ENCODE assay signal across 7 mouse cellular contexts in genomic region chr13:37826994-37827262, GRCm38 (mm10). TPM values are rescaled to one million over a fixed set of nuclear protein-coding genes. Genes with fewer than 3 reads are reported as not detected.
DNase-seq lines count a peak whose midpoint lies in the region; ATAC-seq and TF ChIP-seq lines count a peak whose summit lies in the region.

No protein-coding gene starts in this region.

- no peak for DNase-seq in lung, postnatal 0 days (ENCODE audit: low spot score)
- DNase-seq in lung, postnatal 25 days (ENCODE audit: low spot score) = no peak
- DNase-seq in forebrain, embryonic 11.5 days (ENCODE audit: low spot score) = no peak
- no peak for DNase-seq in limb, embryonic 14.5 days (ENCODE audit: low spot score)
- no peak for DNase-seq in ovary, postnatal 10 days (ENCODE audit: low spot score)

- no peaks in the 10 kb centered on the region for H3K9me3 ChIP-seq in lung, postnatal 0 days (ENCODE audit: low read length)
- H3K9me3 ChIP-seq in forebrain, embryonic 11.5 days (ENCODE audit: control insufficient read depth, low read length) = no peaks in the 10 kb centered on the region
- H3K9me3 ChIP-seq in limb, embryonic 14.5 days (ENCODE audit: control insufficient read depth, low read length) = no peaks in the 10 kb centered on the region
- no peaks in the 10 kb centered on the region for H3K9me3 ChIP-seq in stomach, embryonic 16.5 days (replicated peaks; ENCODE audit: control insufficient read depth, low read length)

- H3K4me2 ChIP-seq in lung, postnatal 0 days (replicated peaks; ENCODE audit: low read depth, low read length) = peak overlapping the region; percentile 99
- H3K4me2 ChIP-seq in forebrain, embryonic 11.5 days (ENCODE audit: low read depth, low read length, severe bottlenecking) = peak overlapping the region; percentile 94
- peak overlapping the region; percentile 97 for H3K4me2 ChIP-seq in limb, embryonic 14.5 days (replicated peaks; ENCODE audit: low read depth, low read length, severe bottlenecking)
- peak overlapping the region; percentile 99 for H3K4me2 ChIP-seq in stomach, embryonic 16.5 days (ENCODE audit: low read depth, low read length)

- peak overlapping the region; percentile 85 for H3K4me3 ChIP-seq in lung, postnatal 0 days (ENCODE audit: low read depth, low read length)
- peak overlapping the region; percentile 73 for H3K4me3 ChIP-seq in forebrain, embryonic 11.5 days (ENCODE audit: low read depth, low read length)
- peak overlapping the region; percentile 81 for H3K4me3 ChIP-seq in limb, embryonic 14.5 days (replicated peaks; ENCODE audit: low read length)
- H3K4me3 ChIP-seq in stomach, embryonic 16.5 days (replicated peaks; ENCODE audit: low read length) = peak overlapping the region; percentile 83

- no peaks in the 10 kb centered on the region for H3K36me3 ChIP-seq in lung, postnatal 0 days (ENCODE audit: insufficient read depth, low read length)
- H3K36me3 ChIP-seq in forebrain, embryonic 11.5 days (ENCODE audit: control insufficient read depth, insufficient read depth, low read length) = no peaks in the 10 kb centered on the region
- H3K36me3 ChIP-seq in limb, embryonic 14.5 days (ENCODE audit: control insufficient read depth, insufficient read depth, low read length) = no peaks in the 10 kb centered on the region
- H3K36me3 ChIP-seq in stomach, embryonic 16.5 days (ENCODE audit: control insufficient read depth, insufficient read depth, low read length) = no peaks in the 10 kb centered on the region

- TF ChIP-seq POLR2A in limb, embryonic 14.5 days (IDR thresholded peaks at IDR 0.05; ENCODE audit: borderline replicate concordance, extremely low read depth, insufficient read depth, insufficient read length) = no peak

- H3K27ac ChIP-seq in lung, postnatal 0 days (ENCODE audit: low read length) = peak overlapping the region; percentile 94
- peak overlapping the region; percentile 50 for H3K27ac ChIP-seq in forebrain, embryonic 11.5 days (ENCODE audit: low read depth, low read length)
- H3K27ac ChIP-seq in limb, embryonic 14.5 days (replicated peaks; ENCODE audit: low read depth, low read length) = peak overlapping the region; percentile 87
- peak overlapping the region; percentile 97 for H3K27ac ChIP-seq in stomach, embryonic 16.5 days (ENCODE audit: low read length)

- H3K4me1 ChIP-seq in lung, postnatal 0 days (ENCODE audit: insufficient read depth, low read depth, low read length) = peaks cover 22% of the 10 kb centered on the region; the same call in 1 of the 2 replicates
- H3K4me1 ChIP-seq in forebrain, embryonic 11.5 days (replicated peaks; ENCODE audit: control insufficient read depth, insufficient read depth, low read length) = peaks cover 17% of the 10 kb centered on the region; the same call in 1 of the 2 replicates
- peaks cover 21% of the 10 kb centered on the region for H3K4me1 ChIP-seq in limb, embryonic 14.5 days (ENCODE audit: control insufficient read depth, insufficient read depth, low read length)
- peaks cover 32% of the 10 kb centered on the region for H3K4me1 ChIP-seq in stomach, embryonic 16.5 days (ENCODE audit: control insufficient read depth, insufficient read depth, low read length)

- no peaks in the 10 kb centered on the region for H3K27me3 ChIP-seq in lung, postnatal 0 days (replicated peaks; ENCODE audit: insufficient read depth, low read length)
- peaks cover 22% of the 10 kb centered on the region for H3K27me3 ChIP-seq in forebrain, embryonic 11.5 days (ENCODE audit: control insufficient read depth, insufficient read depth, low read length)
- H3K27me3 ChIP-seq in limb, embryonic 14.5 days (ENCODE audit: control insufficient read depth, insufficient read depth, low read length) = no peaks in the 10 kb centered on the region
- H3K27me3 ChIP-seq in stomach, embryonic 16.5 days (ENCODE audit: control insufficient read depth, insufficient read depth, low read length) = no peaks in the 10 kb centered on the region

- no peak for TF ChIP-seq CTCF in lung, postnatal 0 days (IDR thresholded peaks at IDR 0.05)

- under 1% methylated on average over 35 of the region's 36 CpGs for WGBS in lung, postnatal 0 days
- WGBS in forebrain, embryonic 11.5 days = 2% methylated on average over 35 of the region's 36 CpGs
- 0% methylated on average over 9 of the region's 36 CpGs for WGBS in limb, embryonic 14.5 days
- under 1% methylated on average over 36 of the region's 36 CpGs for WGBS in stomach, embryonic 16.5 days

- TF ChIP-seq EP300 in lung, postnatal 0 days (IDR thresholded peaks at IDR 0.05) = no peak

- ATAC-seq in lung, postnatal 0 days = no peak; the same call in 1 of the 2 replicates
- peak; percentile 51 for ATAC-seq in forebrain, embryonic 11.5 days (replicated peaks; ENCODE audit: low FRiP score)
- ATAC-seq in limb, embryonic 14.5 days (ENCODE audit: low FRiP score, low read depth) = no peak
- no peak for ATAC-seq in stomach, embryonic 16.5 days (ENCODE audit: insufficient read depth, low FRiP score)
- no peak for ATAC-seq in frontal cortex, adult (ENCODE audit: low TSS enrichment)

- peak overlapping the region; percentile 68 for H3K9ac ChIP-seq in lung, postnatal 0 days (replicated peaks; ENCODE audit: low read depth)
- peak overlapping the region; percentile 71 for H3K9ac ChIP-seq in forebrain, embryonic 11.5 days (ENCODE audit: low read length)
- peak overlapping the region; percentile 88 for H3K9ac ChIP-seq in limb, embryonic 14.5 days (ENCODE audit: low read depth, low read length, severe bottlenecking)
- H3K9ac ChIP-seq in stomach, embryonic 16.5 days (ENCODE audit: low read length) = peak overlapping the region; percentile 94

RNA-seq across cellular contexts. Expression of gene Rreb1, which starts 48.7 kb away (rescaled TPM):
- polyA plus RNA-seq in lung, postnatal 0 days (2015; fragmentation: Nextera tagmentation; extraction: Ambion mirVana) = 10.0 and 11.2 TPM in 2 replicates
- polyA plus RNA-seq in forebrain, embryonic 11.5 days (2014; fragmentation: Nextera tagmentation; extraction: Ambion mirVana) = 6.3 and 7.7 TPM in 2 replicates
- polyA plus RNA-seq in limb, embryonic 14.5 days (2012; rRNA removed) = 21.4 and 22.4 TPM in 2 replicates
- 19.0 and 22.8 TPM in 2 replicates for polyA plus RNA-seq in limb, embryonic 14.5 days (2014; fragmentation: Nextera tagmentation; extraction: Ambion mirVana)
- 13.5 and 14.1 TPM in 2 replicates for polyA plus RNA-seq in stomach, embryonic 16.5 days (2015; fragmentation: Nextera tagmentation; extraction: Ambion mirVana)
